Mouse (Mus musculus) Patski (cell line): ENCODE measurements around the gene Nms. TPM values are rescaled to one million over a fixed set of nuclear protein-coding genes. Genes with fewer than 3 reads are reported as not detected.

Source experiments
- ATAC-seq: fragments of 100-300 bp; one replicate; pipeline ENCODE4 v1.8.0; 2021
- CTCF ChIA-PET: fragments of 350-600 bp; sonication (Branson Sonifier 250); formaldehyde crosslinking; loops from one replicate; lab custom pipeline; 2022; ENCODE audit warnings: inconsistent platforms; lab: Charles Lee
- POLR2A ChIA-PET: fragments of 350-600 bp; sonication (Branson Sonifier 250); formaldehyde crosslinking; loops from one replicate; lab custom pipeline; 2022; ENCODE audit warnings: antibody characterized with exemption, inconsistent platforms; lab: Charles Lee
- DNase-seq: peaks from one replicate; pipeline ENCODE4 v3.0.0-alpha.2; 2011; ENCODE audit warnings: low read depth, low spot score
- H3K27me3 ChIP-seq: fragments of 371-371 bp; one replicate; pipeline ENCODE4 v1.5.1; 2021
- CTCF ChIP-seq: fragments of 100-300 bp; IDR thresholded peaks from one replicate; pipeline ENCODE4 v1.5.1; 2021
- in situ Hi-C: fragments of 300-500 bp; cut with MboI; formaldehyde crosslinking; loops from 3 replicates; pipeline ENCODE4 v1.11.1; 2018; ENCODE audit warnings: low pct_unique_long_range_greater_than_20kb, mixed read lengths
- polyA plus RNA-seq: library from polyadenylated mRNA; unstranded; gene quantifications from one replicate; pipeline ENCODE4 v1.2.3, GENCODE M21; 2021

Nms gene
- polyA plus RNA-seq, 1 experiment from 2014 or later: not detected

DNA sequence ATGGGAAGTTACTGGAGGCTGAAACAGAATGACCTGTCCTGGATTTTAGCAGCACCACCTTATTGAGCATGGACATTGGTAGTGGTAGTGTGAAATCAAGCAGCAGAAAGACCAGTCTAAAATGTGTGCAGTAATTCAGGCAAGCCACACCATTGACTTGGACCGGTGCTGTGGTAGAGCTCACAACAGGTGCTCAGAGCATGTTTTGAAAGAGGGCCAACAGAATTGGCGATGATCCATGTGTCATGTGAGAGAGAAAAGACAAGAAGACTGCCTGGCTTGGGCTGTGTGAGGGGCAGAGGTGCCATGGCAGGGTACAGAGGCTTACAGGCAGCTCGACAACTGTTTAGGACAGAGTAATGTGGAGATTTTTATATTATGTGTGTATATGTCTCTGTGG lies 53.4 kb downstream of the Nms start:
- POLR2A ChIA-PET: interaction anchor here (0.9 kb wide), 1 partner anchor 10 kb away, joined by 3 read pairs; no protein-coding TSS in a partner anchor
- no peaks in the 10 kb centered on the region for H3K27me3 ChIP-seq
- in situ Hi-C loops: no loop called here
- no peak for DNase-seq
- no peak for TF ChIP-seq CTCF
- ATAC-seq: no peak
- CTCF ChIA-PET: interaction anchor here (0.9 to 2.6 kb wide), 2 partner anchors 10 to 18 kb away, joined by 3 to 13 read pairs; no protein-coding TSS in a partner anchor

Other genes with a start within 250 kb of the Nms start
- gene Lonrf2, start 102.4 kb upstream of the Nms start, polyA plus RNA-seq: 0.62 TPM
- 7.7 TPM for gene Chst10, start 41.0 kb upstream of the Nms start, polyA plus RNA-seq
- 235 TPM for gene Pdcl3, start 46.5 kb downstream of the Nms start, polyA plus RNA-seq